Mouse (Mus musculus) brain, embryonic 14.5 days (tissue): ENCODE measurements around the gene Cacybp.

Source experiments
- CTCF ChIP-seq: fragments of 200-500 bp; IDR thresholded peaks from 2 replicates; pipeline ENCODE4 v1.5.1; 2012; ENCODE audit warnings: inconsistent platforms, mild to moderate bottlenecking, moderate library complexity, borderline replicate concordance; ENCODE audit not compliant: insufficient read depth, insufficient read length; ENCODE audit errors: extremely low read depth
- POLR2A ChIP-seq: fragments of 200-500 bp; IDR thresholded peaks from 2 replicates; pipeline ENCODE4 v1.6.1; 2012; ENCODE audit warnings: mild to moderate bottlenecking, inconsistent platforms, borderline replicate concordance; ENCODE audit not compliant: poor library complexity, insufficient read depth, insufficient read length, severe bottlenecking; ENCODE audit errors: extremely low read depth

GRCm38 (mm10) chr1:160247473-160247872, 34.8 kb upstream of the Cacybp start:
- TF ChIP-seq CTCF, result no peak
- TF ChIP-seq POLR2A, result no peak
